Mouse (Mus musculus) thymus, postnatal 25 days (tissue): ENCODE results near the gene Lrif1.
"Not testable (repeated sequence)": the region's sequence is repeated elsewhere in the genome, so short reads cannot be mapped to it uniquely, and the experiment has no call there.

Experiments used
- DNase-seq: peaks from one replicate; pipeline ENCODE4 v3.0.0; 2022

Gene Lrif1

GRCm38 (mm10) chr3:106684830-106685229 lies at the start of gene Lrif1:
Gene Lrif1 (plus strand): TSS chr3:106684987.
- DNase-seq: peak; percentile 81

DNA sequence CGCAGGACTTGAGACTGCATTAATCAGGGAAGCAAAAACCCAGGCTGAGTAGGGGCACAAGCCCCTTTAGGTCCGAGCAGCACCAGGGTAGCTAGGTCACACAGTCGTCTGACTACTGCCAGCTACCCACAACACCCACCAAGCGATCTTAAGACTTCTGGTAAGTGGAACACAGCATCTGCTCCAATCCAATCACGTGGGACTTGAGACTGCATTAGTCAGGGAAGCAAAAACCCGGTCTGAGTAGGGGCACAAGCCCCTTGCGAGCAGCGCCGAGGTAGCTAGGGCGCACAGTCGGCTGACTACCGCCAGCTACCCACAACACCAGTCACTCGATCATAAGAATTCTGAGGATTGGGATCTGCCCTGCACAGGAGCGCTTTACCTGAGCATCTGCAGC lies 12.0 kb upstream of the Lrif1 start:
- DNase-seq: not testable (repeated sequence)

DNA sequence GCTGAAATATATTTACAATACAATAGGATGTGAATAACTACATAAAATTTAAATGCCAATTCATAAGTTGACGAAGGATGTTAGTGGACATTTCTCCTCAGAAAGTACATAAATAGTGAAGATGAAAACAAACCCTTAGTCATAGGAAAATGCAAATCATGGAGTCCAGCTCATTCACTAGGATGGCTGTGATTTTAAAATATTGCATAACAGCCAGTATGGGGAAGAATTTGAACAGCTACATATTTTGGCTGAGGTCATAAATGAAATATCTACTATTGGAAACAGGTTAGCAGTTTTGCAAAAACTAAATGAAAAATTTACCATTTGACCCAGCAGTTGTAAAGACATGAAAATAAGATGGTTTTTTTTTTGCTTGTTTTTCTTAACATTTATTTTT lies 594 bp downstream of the Lrif1 start:
- DNase-seq: no peak

GRCm38 (mm10) chr3:106721397-106722027 lies 36.7 kb downstream of the Lrif1 start:
- peak; percentile 96 for DNase-seq

GRCm38 (mm10) chr3:106722028-106722945 lies 37.5 kb downstream of the Lrif1 start:
- DNase-seq: peak; percentile 89

DNA sequence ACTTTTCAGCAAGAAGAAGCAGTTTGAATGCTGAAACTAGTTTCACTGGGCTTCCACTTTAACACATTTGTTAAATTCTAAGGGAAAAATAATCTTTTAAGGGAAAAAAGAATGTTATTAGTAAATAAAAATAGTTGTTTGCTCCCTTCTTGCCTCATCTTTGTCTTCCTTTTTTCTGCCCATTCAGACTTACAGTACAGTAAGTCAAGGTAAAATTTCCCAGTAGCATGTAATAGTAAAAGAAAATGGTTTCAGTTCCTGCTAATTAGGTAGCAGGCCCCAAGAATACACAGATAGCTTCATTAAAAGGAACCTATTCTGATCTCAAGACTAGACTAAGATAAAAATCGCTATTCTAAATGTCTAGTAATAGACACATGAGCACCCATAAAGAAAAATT lies 71.1 kb downstream of the Lrif1 start:
- no peak for DNase-seq

GRCm38 (mm10) chr3:106771834-106772233 lies 87.0 kb downstream of the Lrif1 start:
- no peak for DNase-seq

DNA sequence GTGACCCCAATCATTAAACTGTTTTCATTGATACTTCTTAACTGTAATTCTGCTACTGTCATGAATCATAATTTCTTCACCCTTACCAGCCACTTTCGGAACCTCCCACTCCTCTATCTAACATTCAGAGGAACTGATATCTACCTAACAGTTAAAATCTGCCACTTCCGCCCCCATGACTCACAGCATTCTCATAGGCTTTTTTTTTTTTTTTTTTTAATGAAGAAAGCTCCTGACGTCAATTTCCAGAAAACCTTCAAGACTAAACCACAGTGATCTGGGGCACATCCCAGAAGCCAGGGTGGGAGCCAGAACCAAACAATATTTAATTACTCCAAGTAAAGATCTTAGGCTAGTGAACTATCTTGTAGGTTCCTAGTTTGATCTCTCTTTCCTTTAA lies 100.3 kb downstream of the Lrif1 start:
- DNase-seq: peak; percentile 36
